Mouse (Mus musculus) adrenal gland, postnatal 25 days (tissue): ENCODE data around the gene Fau. TPM values are rescaled to one million over a fixed set of nuclear protein-coding genes. Genes with fewer than 3 reads are reported as not detected.
"Not testable (repeated sequence)": the region's sequence is repeated elsewhere in the genome, so short reads cannot be mapped to it uniquely, and the experiment has no call there.

Experiments used
- DNase-seq: peaks from one replicate; pipeline ENCODE4 v3.0.0; 2021; ENCODE audit warnings: mixed read lengths
- long read RNA-seq: library from polyadenylated mRNA; stranded (forward); transcript quantifications from one replicate; pipeline ENCODE4 v2.0.0, GENCODE M21; 2021
- total RNA-seq: library from RNA; stranded (reverse); gene quantifications from 2 replicates; pipeline ENCODE4 v1.2.3, GENCODE M21; 2021

Fau gene
- total RNA-seq = 891 and 1,016 TPM in 2 replicates
- long read RNA-seq, transcript Fau-201 (5 exons, 508 nt) = minor isoform, 20 of 149 reads
- long read RNA-seq, transcript Fau-207 (4 exons, 744 nt) = minor isoform, 8 of 149 reads
- long read RNA-seq, transcript Fau-202 (5 exons, 613 nt) = major isoform, 111 of 149 reads
- long read RNA-seq, partial matches to known transcripts = 3 of 149 reads
- long read RNA-seq, other reads (novel, unspliced or antisense) = 6 of 149 reads

- DNase-seq = peak; percentile 99
Observed at GRCm38 (mm10) chr19:6057313-6058096, at the start of gene Fau, which contains the start of gene Mrpl49. Gene Fau (plus strand): TSS chr19:6057844. Gene Mrpl49 (minus strand): TSS chr19:6057785.

GRCm38 (mm10) chr19:6009137-6009536, 48.5 kb upstream of the Fau start:
- no peak for DNase-seq

DNA sequence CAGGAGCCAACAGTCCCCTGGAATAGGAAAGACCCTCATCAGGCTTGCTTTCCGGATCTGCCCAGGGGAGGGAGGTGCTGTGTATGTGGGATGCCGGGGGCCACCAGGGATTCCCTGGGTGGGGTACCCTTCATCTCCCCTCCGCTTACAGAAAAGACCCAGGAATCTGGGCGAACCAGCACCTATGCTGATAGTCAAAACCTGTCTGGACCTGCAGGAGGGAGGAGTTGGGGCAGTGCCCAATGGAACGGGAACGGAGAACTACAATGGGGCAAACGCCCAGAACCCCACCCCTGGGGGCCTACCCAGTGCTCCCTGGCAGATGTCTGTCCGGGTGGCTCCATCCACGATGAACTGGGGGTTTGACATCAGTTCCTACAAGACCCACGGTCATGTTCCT, 44.0 kb upstream of the Fau start:
- DNase-seq = no peak

DNA sequence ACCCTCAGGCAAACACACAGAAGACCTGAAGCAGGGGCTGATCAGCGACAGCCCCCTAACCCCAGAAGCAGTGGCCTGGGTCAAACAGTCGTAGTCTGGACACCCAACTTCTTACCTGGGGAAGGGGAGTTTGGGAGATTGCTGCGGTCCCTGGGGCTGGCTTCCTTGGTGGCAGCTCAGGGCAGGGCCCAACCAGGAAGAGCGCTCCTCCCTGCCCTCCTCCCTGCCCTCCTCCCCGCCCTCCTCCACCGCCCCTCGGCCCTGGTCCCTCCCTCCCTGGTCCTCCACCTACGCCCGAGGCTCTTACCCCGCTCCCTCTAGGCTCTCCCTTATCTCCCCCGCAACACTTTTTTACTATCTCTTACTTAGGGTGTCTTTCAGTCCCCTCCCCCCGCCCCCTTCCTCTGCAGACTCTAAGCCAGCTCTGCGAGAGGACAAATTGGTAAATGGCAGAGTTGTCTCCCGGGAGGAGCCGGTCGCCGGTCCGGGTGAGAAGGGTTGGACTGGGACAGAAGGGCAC, 42.6 kb upstream of the Fau start:
- DNase-seq = peak; percentile 69

DNA sequence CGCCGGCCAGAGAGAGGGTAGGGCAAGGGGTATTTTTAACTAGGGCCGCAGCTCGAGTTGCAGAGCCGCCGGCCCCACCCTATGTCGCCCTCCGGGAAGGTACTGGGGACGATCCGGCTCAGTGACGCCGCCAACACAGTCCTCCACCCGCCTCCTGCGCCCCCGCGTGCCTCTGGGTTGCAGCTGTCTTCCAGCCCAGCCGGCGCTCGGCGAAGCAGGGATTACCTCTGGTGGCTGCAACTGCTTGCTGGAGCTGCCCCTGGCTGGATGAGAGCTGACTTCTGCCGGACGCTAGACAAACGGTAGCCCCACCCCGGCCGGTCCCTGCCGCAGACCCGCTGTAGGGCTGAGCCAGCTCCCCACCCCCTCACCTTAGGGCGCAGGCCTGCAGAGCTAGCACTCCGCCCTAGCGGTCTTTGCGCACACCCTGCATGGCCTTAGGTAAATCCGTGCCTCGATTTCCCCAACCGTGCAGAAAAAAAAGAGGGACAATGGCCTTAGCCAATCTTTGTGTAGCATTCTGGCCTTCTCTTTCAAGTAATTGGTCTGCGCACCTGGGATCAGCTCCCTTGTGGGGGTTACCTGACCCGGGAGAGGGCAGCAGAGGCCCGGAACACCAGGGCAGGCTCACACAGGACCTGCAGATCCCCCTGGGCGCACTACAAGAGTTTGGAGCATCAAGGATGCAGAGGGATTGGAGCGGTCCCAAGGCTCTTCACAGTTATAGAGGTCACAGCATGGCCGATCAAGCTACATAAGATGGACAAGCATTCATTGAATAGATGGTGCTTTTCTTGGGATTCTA, 41.9 kb upstream of the Fau start, which contains the start of gene Capn1:
Capn1 (minus strand) TSS at position 387 of the 805 bp plus-strand sequence.
- DNase-seq = peak; percentile 76

DNA sequence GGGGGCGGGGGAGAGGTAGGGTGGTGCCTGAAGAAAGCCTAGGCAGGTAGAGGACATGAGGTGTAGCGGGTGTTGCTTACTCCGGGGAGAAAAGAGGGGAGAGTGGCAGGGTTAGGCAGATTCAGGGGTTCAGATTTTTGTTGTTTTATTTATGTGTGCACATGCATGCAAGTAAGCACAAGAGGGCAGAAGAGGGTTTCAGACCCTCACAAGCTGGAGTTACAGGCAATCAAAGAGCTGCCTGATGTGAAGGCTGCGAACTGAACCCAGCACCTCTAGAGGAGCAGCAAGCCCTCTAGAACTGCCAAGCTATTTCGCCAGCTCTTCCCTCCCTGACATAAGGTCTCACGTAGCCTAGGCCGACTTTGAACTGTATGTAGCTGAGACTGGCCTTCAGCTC, 41.1 kb upstream of the Fau start:
- no peak for DNase-seq

GRCm38 (mm10) chr19:6018142-6019089, 39.2 kb upstream of the Fau start:
- peak; percentile 87 for DNase-seq

DNA sequence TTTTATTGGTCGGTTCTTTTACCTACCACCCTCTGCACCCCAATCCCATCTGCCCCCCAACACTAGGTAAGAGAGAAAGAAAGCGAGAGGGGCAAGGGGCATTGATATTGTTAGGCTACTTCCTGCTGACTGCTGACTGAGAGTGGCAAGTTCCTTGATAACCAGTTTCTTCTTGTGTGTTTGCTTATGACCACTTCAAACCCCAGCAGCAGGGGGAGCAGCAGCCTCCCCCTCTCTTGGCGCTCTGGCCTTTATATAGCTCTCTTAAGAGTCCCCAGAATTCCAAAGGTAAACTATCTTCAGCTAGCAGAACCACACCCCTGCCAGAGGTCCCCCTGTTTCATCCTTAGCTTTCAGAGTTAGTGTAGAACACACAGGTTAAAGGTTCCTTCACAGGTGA, 37.4 kb upstream of the Fau start:
- DNase-seq = no peak

DNA sequence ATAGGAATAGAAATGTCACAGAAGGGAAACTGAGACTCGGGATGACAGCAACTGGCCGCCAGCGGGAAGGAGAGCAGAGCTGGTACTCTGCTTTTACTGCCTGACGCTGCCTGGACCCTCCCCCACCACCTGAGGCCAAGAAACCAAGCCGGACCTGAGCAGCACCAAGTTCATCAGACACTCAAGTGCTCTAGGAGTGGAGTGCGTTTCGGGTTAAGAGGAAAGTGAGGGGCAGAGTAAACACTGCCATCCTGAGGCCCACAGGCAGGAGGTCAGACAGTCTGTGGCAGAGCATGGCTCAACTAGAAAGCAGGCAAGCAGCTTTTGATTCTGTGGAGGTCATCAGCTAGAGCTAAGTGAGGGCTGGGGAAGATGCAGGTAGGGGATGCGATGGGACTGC, 34.6 kb upstream of the Fau start:
- no peak for DNase-seq

DNA sequence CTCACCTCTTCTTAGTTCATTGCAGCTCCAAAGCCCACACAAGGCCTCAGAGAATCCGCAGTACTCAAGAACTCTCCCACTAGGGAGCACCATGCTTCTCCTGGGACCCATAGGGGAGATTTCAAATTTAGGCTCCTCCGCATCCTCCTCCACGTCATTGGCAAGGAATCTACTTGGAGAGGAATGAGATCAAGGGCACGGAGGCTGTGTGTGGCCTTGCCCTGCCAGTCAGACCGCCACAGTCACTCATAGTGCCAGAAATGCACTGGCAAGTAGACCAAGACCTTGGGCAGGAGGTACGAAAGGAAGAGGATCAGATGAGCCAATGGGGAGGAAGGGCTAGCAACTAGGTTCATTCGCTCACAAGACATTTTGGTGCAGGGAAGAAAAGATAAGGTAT, 33.7 kb upstream of the Fau start:
- DNase-seq = peak; percentile 50

DNA sequence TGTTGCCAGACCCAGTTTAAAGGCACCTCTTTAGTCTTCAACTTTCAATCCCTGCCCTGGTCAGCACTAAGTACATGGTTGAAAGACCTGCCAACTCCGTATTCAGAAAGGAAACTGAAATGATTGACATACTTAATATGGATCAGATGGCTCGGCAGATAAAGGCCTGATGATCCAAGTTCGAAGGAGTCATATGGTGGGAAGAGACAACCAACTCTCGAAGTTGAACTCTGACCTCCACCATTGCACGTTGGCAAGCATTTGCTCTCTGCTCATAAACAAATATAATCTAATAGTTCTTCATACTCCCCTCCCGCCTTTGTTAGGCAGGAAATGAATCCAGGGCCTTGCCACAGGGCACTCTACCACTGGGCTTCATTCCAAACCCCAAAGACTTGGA, 28.7 kb upstream of the Fau start:
- no peak for DNase-seq

GRCm38 (mm10) chr19:6029426-6029825, 28.2 kb upstream of the Fau start:
- DNase-seq = no peak

- no peak for DNase-seq
Observed at GRCm38 (mm10) chr19:6030520-6031280, 26.9 kb upstream of the Fau start.

- no peak for DNase-seq
Observed at GRCm38 (mm10) chr19:6035966-6036585, 21.6 kb upstream of the Fau start.

- DNase-seq = no peak
Observed at GRCm38 (mm10) chr19:6037695-6038094, 19.9 kb upstream of the Fau start.

DNA sequence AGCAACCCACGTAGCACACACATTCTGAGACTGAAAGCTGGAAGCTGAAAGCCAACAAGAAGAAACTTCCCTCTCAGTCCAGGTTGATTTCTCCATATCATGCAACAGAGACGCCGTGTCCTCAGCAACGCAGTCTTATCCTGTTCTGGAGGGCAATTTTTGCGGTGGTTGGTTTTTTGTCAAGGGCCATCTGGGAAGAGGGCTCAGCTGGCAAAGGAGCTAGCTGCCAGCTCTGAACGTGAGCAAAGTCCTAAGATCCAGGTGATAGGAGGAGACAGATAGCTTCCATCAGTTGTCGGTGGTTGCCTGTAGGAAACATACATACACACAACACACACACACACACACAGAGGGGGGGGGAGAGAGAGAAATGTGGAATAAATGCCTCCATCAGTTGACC, 19.3 kb upstream of the Fau start:
- no peak for DNase-seq

DNA sequence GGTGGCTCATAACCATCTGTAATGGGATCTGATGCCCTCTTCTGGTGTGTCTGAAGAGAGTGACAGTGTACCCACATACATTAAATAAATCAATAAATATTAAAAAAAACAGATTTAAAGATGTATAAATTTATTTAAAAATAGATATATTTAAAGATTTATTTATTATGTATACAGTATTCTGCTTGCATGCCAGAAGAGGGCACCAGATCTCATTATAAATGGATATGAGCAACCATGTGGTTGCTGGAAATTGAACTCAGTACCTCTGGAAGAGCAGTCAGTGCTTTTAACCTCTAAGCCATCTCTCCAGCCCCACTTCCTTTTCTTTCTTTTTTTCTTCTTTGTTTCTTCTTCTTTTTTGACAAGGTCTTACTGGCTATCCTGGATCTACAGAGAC, 17.6 kb upstream of the Fau start:
- no peak for DNase-seq

- DNase-seq = no peak
Observed at GRCm38 (mm10) chr19:6042293-6042692, 15.4 kb upstream of the Fau start.

- not testable (repeated sequence) for DNase-seq
Observed at GRCm38 (mm10) chr19:6044102-6044501, 13.5 kb upstream of the Fau start.
